Mouse (Mus musculus) C2C12 (cell line): ENCODE results near the gene Bcl6b.

Experiments
- CTCF ChIP-seq: IDR thresholded peaks from one replicate; pipeline ENCODE4 v1.5.1; 2011; ENCODE audit not compliant: control insufficient read depth, insufficient read depth, insufficient read length
- MAX ChIP-seq: IDR thresholded peaks from one replicate; pipeline ENCODE4 v1.6.1; 2011; ENCODE audit warnings: mild to moderate bottlenecking, control low read depth
- MYOD1 ChIP-seq: IDR thresholded peaks from one replicate; pipeline ENCODE4 v1.6.1; 2011; ENCODE audit warnings: low read depth; ENCODE audit not compliant: control insufficient read depth, insufficient read length
- MYOG ChIP-seq: IDR thresholded peaks from one replicate; pipeline ENCODE4 v1.6.1; 2011; ENCODE audit not compliant: control insufficient read depth, insufficient read length; ENCODE audit errors: extremely low read depth

GRCm38 (mm10) chr11:70229260-70230010 lies at the start of gene Bcl6b:
- TF ChIP-seq CTCF (no peak), MYOG (no peak), MYOD1 (no peak), MAX (no peak)
